Mouse (Mus musculus) mouse embryonic stem cell (cell line): ENCODE data around the gene Cd52.

Experiments used
- in situ Hi-C, 2 experiments: fragments of 300-500 bp; cut with MboI; formaldehyde crosslinking; loops; 1 replicate in 1 of 2; 3 replicates in 1 of 2; pipeline ENCODE4 v1.14.3; 2019 to 2020; ENCODE audit warnings: low sequenced_read_pairs in 2 of 2, low pct_unique_long_range_greater_than_20kb in 1 of 2, mixed read lengths in 1 of 2; ENCODE audit not compliant: unreplicated experiment in 1 of 2

Cd52 gene

DNA sequence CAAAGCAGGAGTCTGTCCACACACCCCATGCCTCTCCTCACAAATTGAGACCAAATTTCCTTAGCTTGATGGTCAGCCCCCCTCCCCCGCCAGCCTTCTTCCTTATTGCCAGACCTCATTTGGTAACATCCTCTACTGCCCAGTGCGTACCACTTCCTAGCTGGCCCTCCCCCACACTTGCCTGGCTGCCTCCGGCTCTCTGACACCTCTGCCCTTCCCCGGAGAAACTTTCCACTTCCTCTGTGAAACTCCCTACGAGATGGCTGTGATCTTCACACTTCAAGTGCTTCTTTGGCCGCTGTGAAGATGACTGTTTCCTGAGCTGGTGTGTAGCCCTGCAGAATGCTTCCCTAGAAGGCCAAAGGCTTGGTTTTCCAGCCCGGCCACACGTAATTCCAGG lies 3.7 kb upstream of the Cd52 start:
- in situ Hi-C loops: no loop called here

DNA sequence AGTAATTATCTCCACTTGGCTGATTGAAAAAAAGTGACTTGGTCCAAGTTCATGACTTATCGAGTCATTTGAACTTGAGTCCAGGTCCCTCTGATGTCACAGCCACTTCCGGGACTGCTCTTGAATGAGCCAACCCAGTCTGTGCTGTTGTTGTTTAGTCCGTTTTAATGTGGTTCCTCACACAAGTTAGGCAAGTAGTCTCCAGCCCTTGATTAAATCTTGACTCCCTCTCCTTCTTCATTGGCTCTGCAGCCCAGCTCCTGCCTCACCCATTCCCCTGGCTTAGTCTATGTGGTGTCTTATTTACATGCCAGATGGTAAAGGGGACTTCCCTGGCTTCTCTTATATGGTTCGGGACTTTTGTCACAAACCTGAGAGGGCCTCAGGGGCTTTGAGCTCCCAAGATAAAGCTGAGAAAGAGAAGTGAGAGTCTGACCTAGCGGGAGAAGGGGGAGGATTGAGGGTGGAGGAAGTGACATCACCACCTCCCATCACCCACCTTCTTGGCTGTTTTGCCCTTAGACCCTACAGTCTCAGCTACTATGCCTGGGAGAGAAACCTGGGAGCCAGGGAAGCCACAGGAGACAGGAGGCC lies 2.2 kb upstream of the Cd52 start:
- in situ Hi-C loops: no loop called here

GRCm38 (mm10) chr4:134096120-134096519 lies 1.2 kb upstream of the Cd52 start:
- in situ Hi-C loops: no loop called here

GRCm38 (mm10) chr4:134094004-134094564 lies 798 bp downstream of the Cd52 start:
- in situ Hi-C loops: loop anchor here (5.0 kb wide), 2 partner anchors 33 to 62 kb away; partner anchors contain the start of gene Sh3bgrl3 (in 1 of the 2)

GRCm38 (mm10) chr4:134092382-134093288 lies 2.2 kb downstream of the Cd52 start:
- in situ Hi-C loops: loop anchor here (5.0 kb wide), 2 partner anchors 35 to 60 kb away; partner anchors contain the start of gene Sh3bgrl3 (in 1 of the 2)

DNA sequence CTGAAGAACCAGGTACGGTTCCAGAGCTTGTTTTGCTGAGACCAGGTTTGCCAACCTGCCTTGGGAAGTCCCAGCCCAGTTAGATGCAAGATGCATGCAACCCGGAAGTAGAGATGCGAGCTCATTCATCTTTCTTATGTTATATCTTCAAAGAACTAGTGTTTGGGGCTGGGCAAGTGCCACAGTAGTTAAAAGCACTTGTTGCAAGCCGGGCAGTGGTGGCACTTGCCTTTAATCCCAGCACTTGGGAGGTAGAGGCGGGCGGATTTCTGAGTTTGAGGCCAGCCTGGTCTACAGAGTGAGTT lies 3.7 kb downstream of the Cd52 start:
- in situ Hi-C loops: loop anchor here (5.0 kb wide), 2 partner anchors 36 to 59 kb away; partner anchors contain the start of gene Sh3bgrl3 (in 1 of the 2)

DNA sequence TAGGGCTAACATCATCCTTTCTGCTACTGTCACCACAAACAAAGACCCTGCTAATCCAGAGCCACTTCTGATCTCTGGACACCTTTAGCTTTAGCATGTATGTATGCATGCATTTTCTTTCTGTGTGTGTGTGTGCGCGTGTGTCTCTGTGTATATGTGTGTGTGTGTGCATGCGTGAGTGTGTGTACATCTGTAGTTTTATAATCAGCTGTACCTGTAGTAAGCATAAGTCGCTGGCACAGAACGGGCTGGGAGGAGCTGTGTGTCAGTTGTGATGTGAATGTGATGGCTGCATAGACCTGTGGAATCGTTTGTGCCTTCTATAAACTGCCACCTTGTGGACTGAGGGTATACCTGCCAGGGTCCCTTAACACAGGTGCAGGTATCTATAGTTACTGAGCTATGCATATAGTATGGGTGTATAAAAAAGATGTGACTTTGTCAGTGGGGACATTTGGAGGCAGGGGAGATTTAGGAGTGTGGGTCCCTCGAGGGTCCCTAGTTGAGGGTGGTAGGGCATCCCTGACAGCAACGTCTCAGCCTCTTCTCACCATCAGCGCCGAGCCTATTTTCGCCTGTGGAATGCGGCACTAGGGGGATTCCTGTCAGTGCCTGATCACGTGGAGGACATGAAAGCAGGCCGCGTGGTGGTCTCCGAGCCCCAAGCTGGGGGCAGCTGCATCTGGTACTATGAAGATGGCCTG lies 4.2 kb downstream of the Cd52 start:
- in situ Hi-C loops: loop anchor here (5.0 kb wide), 2 partner anchors 37 to 58 kb away; partner anchors contain the start of gene Sh3bgrl3 (in 1 of the 2)

DNA sequence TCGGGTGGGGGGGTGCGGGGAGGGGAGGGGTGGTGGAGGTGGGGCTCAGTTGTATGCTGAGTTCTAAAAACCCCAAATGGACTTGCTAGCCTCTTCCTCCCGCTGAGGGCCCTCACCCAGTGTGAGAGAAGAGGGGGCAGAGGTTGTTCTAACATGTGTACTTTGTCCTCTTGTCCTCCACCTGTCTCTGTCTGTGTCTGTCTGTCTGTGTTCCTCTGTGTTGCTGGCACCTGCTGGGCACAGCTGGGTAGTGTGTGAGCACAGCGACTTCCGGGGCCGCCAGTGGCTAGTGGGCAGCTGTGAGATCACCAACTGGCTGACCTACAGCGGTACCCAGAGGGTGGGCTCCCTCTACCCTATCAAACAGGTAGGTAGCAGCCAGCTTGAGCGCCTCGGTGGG lies 5.9 kb downstream of the Cd52 start:
- in situ Hi-C loops: no loop called here

DNA sequence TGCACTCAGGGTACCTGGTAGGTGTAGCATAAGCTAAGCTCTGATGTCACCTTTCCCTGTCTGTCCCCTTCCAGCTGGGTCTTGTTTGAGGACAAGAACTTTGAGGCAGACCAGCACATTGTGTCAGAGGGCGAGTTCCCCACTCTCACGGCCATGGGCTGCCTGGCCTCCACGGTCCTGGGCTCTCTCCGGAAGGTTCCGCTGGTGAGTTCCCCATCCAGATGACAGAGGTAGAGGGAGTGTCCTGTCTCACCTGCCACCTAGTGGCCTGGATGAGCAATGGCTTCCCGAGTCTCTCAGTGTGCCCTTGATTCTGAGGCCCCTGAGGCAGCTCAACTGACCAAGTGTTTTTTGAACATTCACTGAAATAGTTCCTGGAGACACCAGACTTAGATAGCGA lies 7.5 kb downstream of the Cd52 start:
- in situ Hi-C loops: no loop called here

- in situ Hi-C loops: no loop called here
Measured at GRCm38 (mm10) chr4:134084999-134085398, 9.9 kb downstream of the Cd52 start.

GRCm38 (mm10) chr4:134082460-134082859 lies 12.4 kb downstream of the Cd52 start:
- in situ Hi-C loops: no loop called here

DNA sequence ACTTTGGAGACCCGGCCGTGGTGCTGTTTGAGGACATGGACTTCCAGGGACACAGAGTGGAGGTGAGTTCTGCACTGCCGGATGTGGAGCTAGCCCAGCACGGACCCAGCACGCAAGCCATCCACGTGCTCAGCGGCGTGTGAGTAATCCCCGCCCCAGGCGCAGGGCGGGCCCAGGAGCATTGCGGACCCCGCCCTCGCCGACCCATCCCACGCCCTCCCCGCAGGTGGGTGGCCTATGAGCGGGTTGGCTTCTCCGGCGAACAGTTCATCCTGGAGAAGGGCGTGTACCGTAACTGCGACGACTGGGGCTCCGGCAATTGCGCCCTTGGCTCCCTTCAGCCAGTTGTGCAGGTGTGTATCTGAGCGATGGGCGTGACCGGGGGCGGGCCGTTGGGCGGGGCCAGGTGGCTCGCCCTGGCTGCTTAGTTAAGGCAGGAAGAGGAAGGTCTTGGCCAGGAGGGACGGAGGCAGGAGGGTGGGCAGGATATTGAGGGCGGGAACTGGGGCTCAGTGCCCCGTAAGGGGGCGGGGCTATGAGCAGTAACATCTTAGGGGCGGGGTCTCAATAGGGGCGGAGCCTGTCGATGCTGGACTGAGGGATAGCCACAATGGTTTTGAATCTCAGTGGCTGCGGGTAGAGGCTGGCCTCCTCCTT lies 13.0 kb downstream of the Cd52 start:
- in situ Hi-C loops: no loop called here

DNA sequence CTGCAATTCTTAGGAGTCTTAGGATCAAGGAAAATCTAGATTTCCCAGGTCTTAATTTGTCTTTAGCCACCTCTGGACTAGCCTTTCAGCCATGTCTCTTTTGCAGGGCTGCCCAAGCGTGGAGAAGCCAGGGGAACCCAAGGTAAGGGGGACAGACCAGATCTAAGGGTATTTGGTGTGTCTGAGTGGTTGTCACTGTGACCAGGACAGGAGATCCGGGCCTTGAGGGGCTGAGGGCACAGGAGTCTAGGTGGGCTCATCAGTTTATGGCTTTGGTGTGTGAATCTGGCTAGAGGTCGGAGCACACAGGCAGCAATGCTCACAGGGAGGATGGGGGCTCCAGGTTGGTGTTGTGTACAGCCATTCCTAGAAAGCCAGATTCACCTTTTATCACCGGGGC lies 14.2 kb downstream of the Cd52 start:
- in situ Hi-C loops: no loop called here

GRCm38 (mm10) chr4:134078694-134079093 lies 16.2 kb downstream of the Cd52 start:
- in situ Hi-C loops: loop anchor here in 1 of 2 experiments (5.0 kb wide), 1 partner anchor 46 kb away; no protein-coding TSS in a partner anchor

DNA sequence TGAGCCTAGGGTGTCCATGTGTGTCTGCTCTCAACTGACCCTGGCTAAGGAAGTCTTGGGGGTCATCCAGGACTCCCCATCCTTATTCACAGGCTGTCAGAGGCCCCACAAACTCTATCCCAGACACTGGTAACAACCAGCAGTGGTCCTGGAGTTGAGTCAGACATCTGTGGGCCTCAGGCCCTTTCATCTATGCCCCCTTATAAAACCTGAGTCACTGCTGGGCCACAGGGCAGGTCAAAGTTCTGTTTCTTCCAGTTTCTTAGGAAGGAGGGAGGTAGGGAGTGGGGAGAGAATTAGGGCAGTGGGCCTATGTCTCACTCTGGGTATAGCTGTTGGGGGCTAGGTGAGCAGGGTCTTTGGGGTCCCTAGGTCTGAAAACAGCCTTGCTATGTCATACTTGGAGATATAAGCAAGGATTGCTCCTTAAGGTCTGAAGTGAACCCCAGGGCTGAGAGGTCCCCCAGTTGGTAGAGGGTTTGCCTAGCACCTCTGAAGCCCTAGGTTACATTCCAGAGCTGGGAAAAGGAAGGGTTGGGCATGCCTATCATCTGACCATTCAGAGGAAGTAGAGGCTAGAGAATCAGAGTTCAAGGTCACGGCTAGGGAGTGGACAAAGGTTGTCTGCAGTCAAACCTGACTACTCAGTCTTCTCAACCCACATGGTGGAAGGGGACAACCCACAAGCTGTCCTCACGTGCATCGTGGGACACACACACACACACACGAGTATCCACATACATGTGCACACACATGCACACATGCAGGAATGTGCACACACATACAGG lies 25.9 kb downstream of the Cd52 start:
- in situ Hi-C loops: no loop called here

- in situ Hi-C loops: no loop called here
Measured at GRCm38 (mm10) chr4:134067833-134068544, 26.9 kb downstream of the Cd52 start.

- in situ Hi-C loops: no loop called here
Measured at GRCm38 (mm10) chr4:134067383-134067782, 27.5 kb downstream of the Cd52 start.
